Mouse (Mus musculus) lung, adult 2 months (tissue): ENCODE measurements around the gene Osbpl7.

Experiments used
- CTCF ChIP-seq: fragments of 200-500 bp; IDR thresholded peaks from 2 replicates; pipeline ENCODE4 v1.5.1; 2011; ENCODE audit warnings: mild to moderate bottlenecking, low read length, control low read depth; ENCODE audit not compliant: insufficient read depth
- POLR2A ChIP-seq: fragments of 200-500 bp; IDR thresholded peaks from 2 replicates; pipeline ENCODE4 v1.6.1; 2011; ENCODE audit warnings: low read depth, mild to moderate bottlenecking, control low read depth, low read length, borderline replicate concordance; ENCODE audit errors: extremely low read depth

- TF ChIP-seq POLR2A (no peak), CTCF (no peak)
Observed at GRCm38 (mm10) chr11:97044902-97045301, 5.5 kb upstream of the Osbpl7 start.
